Mouse (Mus musculus) R1 (cell line): Measurements from ENCODE around the gene Map3k5.
A peak's percentile ranks its signal among the peaks of the same experiment; 100 is the strongest.

Source experiments
- DNase-seq: peaks from one replicate; pipeline ENCODE4 v3.0.0-alpha.2; 2018; ENCODE audit warnings: low read depth, low spot score

Gene Map3k5

GRCm38 (mm10) chr10:19935295-19935623 lies 987 bp downstream of the Map3k5 start:
- no peak for DNase-seq

- no peak for DNase-seq
These were observed 1.6 kb downstream of the Map3k5 start for GRCm38 (mm10) chr10:19935821-19936367.

GRCm38 (mm10) chr10:19936961-19937708 lies 2.9 kb downstream of the Map3k5 start:
- no peak for DNase-seq

GRCm38 (mm10) chr10:19938738-19939137 lies 4.5 kb downstream of the Map3k5 start:
- DNase-seq: peak; percentile 56

- no peak for DNase-seq
These were observed 5.0 kb downstream of the Map3k5 start for GRCm38 (mm10) chr10:19939282-19939705.

GRCm38 (mm10) chr10:19940127-19940526 lies 5.9 kb downstream of the Map3k5 start:
- DNase-seq: no peak

GRCm38 (mm10) chr10:19940626-19941025 lies 6.4 kb downstream of the Map3k5 start:
- no peak for DNase-seq

GRCm38 (mm10) chr10:19941063-19941462 lies 6.8 kb downstream of the Map3k5 start:
- DNase-seq: no peak

GRCm38 (mm10) chr10:19941914-19942313 lies 7.6 kb downstream of the Map3k5 start:
- DNase-seq: no peak

- DNase-seq: no peak
These were observed 8.3 kb downstream of the Map3k5 start for GRCm38 (mm10) chr10:19942621-19943020.

- no peak for DNase-seq
These were observed 11.4 kb downstream of the Map3k5 start for GRCm38 (mm10) chr10:19945651-19946050.

- DNase-seq: no peak
These were observed 12.4 kb downstream of the Map3k5 start for GRCm38 (mm10) chr10:19946644-19947043.

GRCm38 (mm10) chr10:19947441-19947840 lies 13.2 kb downstream of the Map3k5 start:
- no peak for DNase-seq

GRCm38 (mm10) chr10:19947901-19948300 lies 13.6 kb downstream of the Map3k5 start:
- no peak for DNase-seq

- no peak for DNase-seq
These were observed 14.1 kb downstream of the Map3k5 start for GRCm38 (mm10) chr10:19948381-19948780.

- no peak for DNase-seq
These were observed 14.8 kb downstream of the Map3k5 start for GRCm38 (mm10) chr10:19949106-19949505.

GRCm38 (mm10) chr10:19953032-19953761 lies 18.9 kb downstream of the Map3k5 start:
- DNase-seq: no peak

GRCm38 (mm10) chr10:19954572-19954971 lies 20.3 kb downstream of the Map3k5 start:
- DNase-seq: no peak

- DNase-seq: no peak
These were observed 21.5 kb downstream of the Map3k5 start for GRCm38 (mm10) chr10:19955817-19956216.

GRCm38 (mm10) chr10:19956745-19957144 lies 22.5 kb downstream of the Map3k5 start:
- DNase-seq: no peak

- DNase-seq: no peak
These were observed 26.6 kb downstream of the Map3k5 start for GRCm38 (mm10) chr10:19960831-19961380.

GRCm38 (mm10) chr10:19962746-19963145 lies 28.5 kb downstream of the Map3k5 start:
- no peak for DNase-seq

GRCm38 (mm10) chr10:19963206-19963605 lies 28.9 kb downstream of the Map3k5 start:
- no peak for DNase-seq
